Mouse (Mus musculus) megakaryocyte, embryonic 14.5 days (primary cell): ENCODE measurements around the gene Casq1.

Experiments
- FLI1 ChIP-seq: IDR thresholded peaks from 2 replicates; pipeline ENCODE4 v1.6.1; 2012; ENCODE audit warnings: low read length, inconsistent platforms, mixed read lengths
- GATA1 ChIP-seq: IDR thresholded peaks from 3 replicates; pipeline ENCODE4 v1.6.1; 2012; ENCODE audit warnings: mixed read lengths, low read length, inconsistent platforms, borderline replicate concordance

DNA sequence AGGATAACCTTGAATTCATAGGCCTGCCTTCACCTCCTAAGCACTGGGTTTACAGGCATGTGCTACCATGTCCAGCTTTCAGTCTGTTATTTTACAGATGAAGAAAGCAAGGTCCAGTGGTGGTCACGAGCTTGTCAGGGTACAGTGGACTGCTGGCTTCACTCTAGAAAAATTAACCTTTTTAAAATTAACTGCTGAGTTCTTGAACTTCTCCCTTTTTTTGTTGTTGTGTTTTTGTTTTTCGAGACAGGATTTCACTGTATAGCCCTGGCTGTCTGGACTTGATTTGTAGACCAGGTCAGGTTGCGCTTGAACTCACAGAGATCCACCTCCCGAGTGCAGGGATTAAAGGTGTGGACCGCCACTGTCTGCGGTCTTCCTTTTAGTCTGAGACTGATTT, 56.7 kb downstream of the Casq1 start:
- no peak for TF ChIP-seq FLI1
- TF ChIP-seq GATA1: no peak
